Mouse (Mus musculus) heart, adult 8-10 months (tissue): ENCODE data around the gene Gm20388. TPM values are rescaled to one million over a fixed set of nuclear protein-coding genes. Genes with fewer than 3 reads are reported as not detected.

Experiments used
- DNase-seq: peaks from one replicate; pipeline ENCODE4 v3.0.0; 2022; ENCODE audit warnings: low spot score
- total RNA-seq, 4 experiments: library from RNA; stranded (reverse); gene quantifications; 2 replicates each; pipeline ENCODE4 v1.2.4; 2022

Gm20388 gene
- total RNA-seq, 4 experiments from 2014 or later = 4.2 to 6.7 TPM; not detected in 2

GRCm38 (mm10) chr8:120539775-120540625 lies 629.4 kb downstream of the Gm20388 start:
- no peak for DNase-seq

GRCm38 (mm10) chr8:120542995-120543394 lies 632.4 kb downstream of the Gm20388 start:
- no peak for DNase-seq

- DNase-seq = peak; percentile 53
These were observed 632.9 kb downstream of the Gm20388 start for GRCm38 (mm10) chr8:120543416-120544055.

GRCm38 (mm10) chr8:120544155-120544554 lies 633.5 kb downstream of the Gm20388 start:
- no peak for DNase-seq

GRCm38 (mm10) chr8:120547562-120547961 lies 636.9 kb downstream of the Gm20388 start:
- no peak for DNase-seq

GRCm38 (mm10) chr8:120548313-120548761 lies 637.7 kb downstream of the Gm20388 start:
- no peak for DNase-seq

GRCm38 (mm10) chr8:120549321-120549921 lies 638.8 kb downstream of the Gm20388 start:
- DNase-seq = no peak

GRCm38 (mm10) chr8:120549922-120550321 lies 639.3 kb downstream of the Gm20388 start:
- DNase-seq = no peak

GRCm38 (mm10) chr8:120550430-120550829 lies 639.8 kb downstream of the Gm20388 start:
- DNase-seq = no peak

GRCm38 (mm10) chr8:120550937-120551676 lies 640.5 kb downstream of the Gm20388 start:
- no peak for DNase-seq

- no peak for DNase-seq
These were observed 641.0 kb downstream of the Gm20388 start for GRCm38 (mm10) chr8:120551677-120551980.

GRCm38 (mm10) chr8:120552509-120552908 lies 641.9 kb downstream of the Gm20388 start:
- DNase-seq = no peak

GRCm38 (mm10) chr8:120553441-120554123 lies 642.9 kb downstream of the Gm20388 start:
- DNase-seq = no peak

- DNase-seq = no peak
These were observed 643.9 kb downstream of the Gm20388 start for GRCm38 (mm10) chr8:120554466-120555039.

GRCm38 (mm10) chr8:120556198-120556892 lies 645.7 kb downstream of the Gm20388 start:
- no peak for DNase-seq

GRCm38 (mm10) chr8:120557170-120557965 lies 646.7 kb downstream of the Gm20388 start:
- DNase-seq = no peak

- no peak for DNase-seq
These were observed 647.5 kb downstream of the Gm20388 start for GRCm38 (mm10) chr8:120558162-120558561.

- DNase-seq = no peak
These were observed 649.0 kb downstream of the Gm20388 start for GRCm38 (mm10) chr8:120559654-120560053.

- no peak for DNase-seq
These were observed 649.9 kb downstream of the Gm20388 start for GRCm38 (mm10) chr8:120560535-120560934.
